Mouse (Mus musculus): ENCODE results near the gene St5.

DNA sequence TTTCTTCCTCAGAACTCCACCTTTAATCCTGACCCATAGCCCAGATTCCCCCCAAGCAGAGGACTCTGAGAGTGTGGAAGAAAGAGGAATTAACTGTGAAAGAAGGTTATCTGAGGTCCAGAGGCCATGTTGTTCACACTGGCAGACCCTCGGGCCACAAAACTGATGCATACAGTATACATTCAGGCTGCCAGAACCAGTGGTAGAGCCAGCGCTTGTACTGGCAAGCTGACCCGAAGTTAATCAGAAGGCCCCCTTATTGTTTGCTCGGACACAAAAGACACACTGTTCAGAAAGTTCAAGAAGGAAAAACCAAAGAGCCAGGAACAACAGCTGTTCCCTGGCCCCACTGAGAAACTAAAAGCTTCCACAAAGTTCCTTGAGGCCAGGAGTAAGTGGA, 88.5 kb downstream of the St5 start:
- TF ChIP-seq CTCF (IDR thresholded peaks at IDR 0.05; ENCODE audit: insufficient read depth, low read length) (no peak), POLR2A (IDR thresholded peaks at IDR 0.05; ENCODE audit: borderline replicate concordance, extremely low read depth, low read depth, low read length) (no peak)
